Mouse (Mus musculus) kidney, adult 2 months (tissue): ENCODE measurements around the gene Fam210b.

Experiments
- CTCF ChIP-seq: fragments of 200-500 bp; conservative IDR thresholded peaks from 2 replicates; pipeline ENCODE4 v1.5.1; 2011; ENCODE audit warnings: low read depth, mild to moderate bottlenecking, control low read depth, low read length, moderate library complexity, mixed read lengths; ENCODE audit not compliant: insufficient read depth, insufficient read length
- POLR2A ChIP-seq: fragments of 200-500 bp; IDR thresholded peaks from one replicate; pipeline ENCODE4 v1.6.1; 2011; ENCODE audit warnings: low read depth, low read length, control low read depth

DNA sequence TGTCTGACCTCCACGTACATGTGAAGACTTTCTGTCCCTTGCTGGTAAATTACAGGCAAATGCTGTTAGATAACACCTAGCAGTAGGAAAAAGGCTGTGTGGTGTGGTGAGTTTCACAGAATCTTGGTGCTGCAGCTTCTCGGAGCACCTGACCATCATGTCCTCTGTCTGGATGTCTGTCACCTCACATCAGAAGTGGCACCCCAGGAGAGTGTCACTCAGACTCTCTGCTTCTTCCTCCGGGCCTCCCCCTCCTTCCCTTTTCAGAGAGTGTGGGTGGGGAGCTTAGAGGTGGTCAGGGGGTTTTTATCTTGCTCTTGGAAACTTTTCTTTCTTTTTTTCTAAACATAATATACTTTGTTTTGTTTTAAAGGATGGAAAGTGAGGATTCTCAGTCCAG, 59.6 kb downstream of the Fam210b start:
- TF ChIP-seq CTCF = no peak
- no peak for TF ChIP-seq POLR2A
